Mouse (Mus musculus): ENCODE measurements around the gene Rhbdf2. TPM values are rescaled to one million over a fixed set of nuclear protein-coding genes. Genes with fewer than 3 reads are reported as not detected.

Rhbdf2 gene
- polyA plus RNA-seq, 1 experiment from 2014 or later, result 7.7 TPM

DNA sequence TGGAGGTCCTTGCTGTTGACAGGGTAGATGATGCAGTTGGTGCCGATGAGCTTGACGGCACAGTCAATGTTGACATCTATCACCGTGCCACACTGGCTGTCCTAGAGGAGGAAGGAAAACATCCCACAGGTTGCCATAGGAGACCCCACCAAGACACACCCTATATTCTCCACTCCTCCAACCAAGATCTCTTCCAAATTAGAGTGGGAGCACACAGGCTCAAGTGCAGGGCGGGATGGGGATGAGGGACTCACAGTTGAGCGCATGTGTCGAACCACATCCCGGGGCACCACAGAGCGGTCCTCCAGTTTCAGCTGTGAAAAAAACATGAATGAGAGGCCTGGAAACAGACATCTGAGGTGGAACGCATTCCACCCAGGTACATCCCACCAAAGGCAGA is 78.0 kb downstream of the Rhbdf2 start:
- H3K27ac ChIP-seq (ENCODE audit: low read length), result peak overlapping the region; percentile 89
- 89% methylated on average over 9 of the region's 9 CpGs for WGBS (ENCODE audit: insufficient replicate concordance)
- H3K4me1 ChIP-seq (ENCODE audit: control insufficient read depth, low read depth, low read length), result peaks cover 43% of the 10 kb centered on the region
- H3K36me3 ChIP-seq (ENCODE audit: control insufficient read depth, insufficient read depth), result peaks cover 38% of the 10 kb centered on the region
- no peak for ATAC-seq (ENCODE audit: low read depth)
- no peaks in the 10 kb centered on the region for H3K9me3 ChIP-seq (replicated peaks; ENCODE audit: control insufficient read depth, low read length)
- no peaks in the 10 kb centered on the region for H3K27me3 ChIP-seq (ENCODE audit: control insufficient read depth, insufficient read depth, low read depth, low read length)
- H3K4me3 ChIP-seq (ENCODE audit: low read depth, low read length), result peak overlapping the region; percentile 38
- peak overlapping the region; percentile 66 for H3K4me2 ChIP-seq (ENCODE audit: low read depth, low read length)
- H3K9ac ChIP-seq (ENCODE audit: low read depth, low read length), result peak overlapping the region; percentile 58

Other genes with a start within 250 kb of the Rhbdf2 start
- gene Rnf157, start 214.0 kb downstream of the Rhbdf2 start, polyA plus RNA-seq (2015; fragmentation: Nextera tagmentation; extraction: Ambion mirVana), result 1.1 and 1.2 TPM in 2 replicates
- 34.1 and 34.5 TPM in 2 replicates for gene Ubald2, start 192.9 kb downstream of the Rhbdf2 start, polyA plus RNA-seq (2015; fragmentation: Nextera tagmentation; extraction: Ambion mirVana)
- not detected in 2 replicates for gene Qrich2, start 160.8 kb downstream of the Rhbdf2 start, polyA plus RNA-seq (2015; fragmentation: Nextera tagmentation; extraction: Ambion mirVana)
- 47.6 and 47.9 TPM in 2 replicates for gene Prpsap1, start 132.8 kb downstream of the Rhbdf2 start, polyA plus RNA-seq (2015; fragmentation: Nextera tagmentation; extraction: Ambion mirVana)
- gene Sphk1, start 96.1 kb downstream of the Rhbdf2 start, polyA plus RNA-seq (2015; fragmentation: Nextera tagmentation; extraction: Ambion mirVana), result 23.7 and 24.3 TPM in 2 replicates
- 15.1 and 18.1 TPM in 2 replicates for gene Ube2o, start 45.6 kb downstream of the Rhbdf2 start, polyA plus RNA-seq (2015; fragmentation: Nextera tagmentation; extraction: Ambion mirVana)
- gene Aanat, start 40.6 kb downstream of the Rhbdf2 start, polyA plus RNA-seq (2015; fragmentation: Nextera tagmentation; extraction: Ambion mirVana), result not detected in 2 replicates
- gene Prcd, start 26.5 kb upstream of the Rhbdf2 start, polyA plus RNA-seq (2015; fragmentation: Nextera tagmentation; extraction: Ambion mirVana), result 0.12 TPM in 1 of 2 replicates, not detected in the other
- gene Cygb, start 27.3 kb upstream of the Rhbdf2 start, polyA plus RNA-seq (2015; fragmentation: Nextera tagmentation; extraction: Ambion mirVana), result 1.1 and 1.2 TPM in 2 replicates
- not detected in 2 replicates for gene St6galnac1, start 148.5 kb upstream of the Rhbdf2 start, polyA plus RNA-seq (2015; fragmentation: Nextera tagmentation; extraction: Ambion mirVana)
- gene Mxra7, start 201.0 kb upstream of the Rhbdf2 start, polyA plus RNA-seq (2015; fragmentation: Nextera tagmentation; extraction: Ambion mirVana), result 0.79 and 1.4 TPM in 2 replicates
- gene Mettl23, start 216.3 kb upstream of the Rhbdf2 start, polyA plus RNA-seq (2015; fragmentation: Nextera tagmentation; extraction: Ambion mirVana), result 31.6 and 33.0 TPM in 2 replicates
- 23.4 and 25.4 TPM in 2 replicates for gene Jmjd6, start 216.4 kb upstream of the Rhbdf2 start, polyA plus RNA-seq (2015; fragmentation: Nextera tagmentation; extraction: Ambion mirVana)
- 9.4 and 10.1 TPM in 2 replicates for gene Mfsd11, start 225.4 kb upstream of the Rhbdf2 start, polyA plus RNA-seq (2015; fragmentation: Nextera tagmentation; extraction: Ambion mirVana)
- 345 and 360 TPM in 2 replicates for gene Srsf2, start 226.1 kb upstream of the Rhbdf2 start, polyA plus RNA-seq (2015; fragmentation: Nextera tagmentation; extraction: Ambion mirVana)

Measured in liver, embryonic 16.5 days (tissue).